ENCODE assay signal across 14 mouse cellular contexts in genomic region chr13:78576300-78577296, GRCm38 (mm10).
DNase-seq lines count a peak whose midpoint lies in the region; ATAC-seq and TF ChIP-seq lines count a peak whose summit lies in the region.
"Had no signal": no experiment of that assay in that cellular context is flagged by ENCODE, and none has a peak within 500 bp of the region (broad histone marks: within the 10 kb centered on the region; RNA-seq: fewer than 3 reads in every experiment).

No protein-coding gene starts in this region.

- no peaks in the 10 kb centered on the region for H3K9me3 ChIP-seq in lung, embryonic 14.5 days (ENCODE audit: low read depth, low read length)
- H3K9me3 ChIP-seq in hindbrain, embryonic 12.5 days (replicated peaks): no peaks in the 10 kb centered on the region
- H3K9me3 ChIP-seq in neural tube, embryonic 14.5 days (ENCODE audit: control insufficient read depth, low read length): no peaks in the 10 kb centered on the region

- H3K9ac ChIP-seq in lung, embryonic 14.5 days: no peak overlapping the region
- no peak overlapping the region for H3K9ac ChIP-seq in hindbrain, embryonic 12.5 days
- no peak overlapping the region for H3K9ac ChIP-seq in neural tube, embryonic 14.5 days (replicated peaks; ENCODE audit: low read depth, low read length)

- DNase-seq in lung, embryonic 14.5 days: peak; percentile 25
- DNase-seq in lung, postnatal 25 days (ENCODE audit: low spot score): no peak
- DNase-seq in embryo, embryonic 11.5 days (ENCODE audit: low read depth, low spot score): peak; percentile 16
- no peak for DNase-seq in urinary bladder, postnatal 25 days (ENCODE audit: low spot score)
- DNase-seq in heart, adult 8-10 months (ENCODE audit: low spot score): no peak
- DNase-seq in spleen, adult 12 weeks (ENCODE audit: low spot score): no peak
- DNase-seq: cerebellum, adult 11 months; liver; thymus, adult 18-20 months had no signal

- no peak overlapping the region for H3K4me3 ChIP-seq in lung, embryonic 14.5 days (ENCODE audit: low read depth, low read length)
- H3K4me3 ChIP-seq in hindbrain, embryonic 12.5 days: no peak overlapping the region
- no peak overlapping the region for H3K4me3 ChIP-seq in neural tube, embryonic 14.5 days (ENCODE audit: low read depth, low read length)
- H3K4me3 ChIP-seq: erythroblast, embryonic 14.5 days; megakaryocyte, embryonic 14.5 days had no signal

- no peaks in the 10 kb centered on the region for H3K27me3 ChIP-seq in lung, embryonic 14.5 days (ENCODE audit: insufficient read depth, low read length)
- H3K27me3 ChIP-seq in hindbrain, embryonic 12.5 days: no peaks in the 10 kb centered on the region
- H3K27me3 ChIP-seq in neural tube, embryonic 14.5 days (ENCODE audit: control insufficient read depth, insufficient read depth, low read length): no peaks in the 10 kb centered on the region
- H3K27me3 ChIP-seq: megakaryocyte, embryonic 14.5 days had no signal

- no peak overlapping the region for H3K27ac ChIP-seq in lung, embryonic 14.5 days (ENCODE audit: low read depth)
- H3K27ac ChIP-seq in hindbrain, embryonic 12.5 days: no peak overlapping the region; the same call in 1 of the 2 replicates
- no peak overlapping the region for H3K27ac ChIP-seq in neural tube, embryonic 14.5 days (ENCODE audit: low read depth, low read length)

- no peaks in the 10 kb centered on the region for H3K4me1 ChIP-seq in lung, embryonic 14.5 days (ENCODE audit: insufficient read depth)
- H3K4me1 ChIP-seq in hindbrain, embryonic 12.5 days: peaks cover 12% of the 10 kb centered on the region
- 0 out of 2 replicates have a peak, but pooled peaks cover 2% of the 10 kb centered on the region for H3K4me1 ChIP-seq in neural tube, embryonic 14.5 days (ENCODE audit: control insufficient read depth, insufficient read depth, low read length)
- H3K4me1 ChIP-seq: megakaryocyte, embryonic 14.5 days had no signal

- H3K36me3 ChIP-seq in lung, embryonic 14.5 days (ENCODE audit: insufficient read depth): no peaks in the 10 kb centered on the region
- no peaks in the 10 kb centered on the region for H3K36me3 ChIP-seq in hindbrain, embryonic 12.5 days
- H3K36me3 ChIP-seq in neural tube, embryonic 14.5 days (ENCODE audit: control insufficient read depth, insufficient read depth, low read length): no peaks in the 10 kb centered on the region

- no peak overlapping the region for H3K4me2 ChIP-seq in lung, embryonic 14.5 days
- H3K4me2 ChIP-seq in hindbrain, embryonic 12.5 days (replicated peaks): no peak overlapping the region
- no peak overlapping the region for H3K4me2 ChIP-seq in neural tube, embryonic 14.5 days (ENCODE audit: low read depth, low read length)

- no peak for TF ChIP-seq CTCF in lung, embryonic 14.5 days (IDR thresholded peaks at IDR 0.05; ENCODE audit: low read depth)

- ATAC-seq in lung, embryonic 14.5 days (ENCODE audit: insufficient read depth): peak; percentile 69; the same call in 1 of the 2 replicates
- peak; percentile 82 for ATAC-seq in hindbrain, embryonic 12.5 days (ENCODE audit: low FRiP score)
- peak; percentile 60; the same call in 1 of the 2 replicates for ATAC-seq in neural tube, embryonic 14.5 days (ENCODE audit: low read depth)
- ATAC-seq: CD4-positive, CD25-positive, alpha-beta regulatory T cell, adult 4 months had no signal

- 54% methylated on average over 9 of the region's 9 CpGs for WGBS in lung, embryonic 14.5 days
- 19% methylated on average over 9 of the region's 9 CpGs for WGBS in hindbrain, embryonic 12.5 days
- WGBS in neural tube, embryonic 14.5 days: 16% methylated on average over 9 of the region's 9 CpGs

Comparison
In these comparisons a context has a peak if more than half of its experiments do, and no peak if none do; other contexts are left out.
1. DNase-seq: peak in lung, embryonic 14.5 days (single experiment) and embryo, embryonic 11.5 days (single experiment); none in lung, postnatal 25 days (single experiment), urinary bladder, postnatal 25 days (single experiment), heart, adult 8-10 months (single experiment) and spleen, adult 12 weeks (single experiment).
2. Peak in every context shown above with its lines, with median percentiles within 50 percentile points of each other: ATAC-seq.